Mouse (Mus musculus) MEL (cell line): ENCODE measurements at regions not wholly inside any gene's neighbourhood (a gene's known extent, or its start where the extent isn't known, plus 50 kb on each side); places are given as distances from the start of the nearest gene placed in this dataset.

ENCODE experiments used
- DNase-seq: peaks from one replicate; pipeline ENCODE4 v3.0.0; 2011; ENCODE audit warnings: low read depth, low spot score
- H3K27ac ChIP-seq: 2 replicates; pipeline ENCODE4 v1.5.1; 2012; ENCODE audit warnings: low read depth, mild to moderate bottlenecking, control low read depth, low read length, moderate library complexity; ENCODE audit not compliant: control insufficient read depth
- H3K27me3 ChIP-seq, 2 experiments: fragments of 150-350 bp in 1 of 2; sonication (generic) in 1 of 2; 2 replicates each; pipeline ENCODE4 v1.6.1; 2012; ENCODE audit warnings: low read length in 2 of 2, mild to moderate bottlenecking in 2 of 2, improper control_type of control experiment in 1 of 2, moderate library complexity in 1 of 2; ENCODE audit not compliant: insufficient read depth in 2 of 2, control insufficient read depth in 1 of 2
- H3K36me3 ChIP-seq, 2 experiments: 2 replicates each; pipeline ENCODE4 v1.6.1; 2012 to 2014; ENCODE audit warnings: low read length in 2 of 2, improper control_type of control experiment in 1 of 2, inconsistent platforms in 1 of 2, mild to moderate bottlenecking in 1 of 2; ENCODE audit not compliant: insufficient read depth in 2 of 2, control insufficient read depth in 1 of 2
- H3K4me1 ChIP-seq, 2 experiments: fragments of 150-350 bp in 1 of 2; sonication (generic) in 1 of 2; 2 replicates each; pipeline ENCODE4 v1.6.1; 2012; ENCODE audit warnings: low read length in 2 of 2, improper control_type of control experiment in 1 of 2, mild to moderate bottlenecking in 1 of 2; ENCODE audit not compliant: insufficient read depth in 2 of 2, control insufficient read depth in 1 of 2
- H3K4me3 ChIP-seq, 2 experiments: fragments of 150-350 bp in 1 of 2; sonication (generic) in 1 of 2; 2 replicates each; pipeline ENCODE4 v1.5.1; 2012; ENCODE audit warnings: low read depth in 2 of 2, low read length in 2 of 2, mild to moderate bottlenecking in 2 of 2, moderate library complexity in 2 of 2, control low read depth in 1 of 2, improper control_type of control experiment in 1 of 2; ENCODE audit not compliant: control insufficient read depth in 1 of 2, insufficient read depth in 1 of 2
- H3K79me2 ChIP-seq: 2 replicates; pipeline ENCODE4 v1.6.1; 2012; ENCODE audit warnings: mild to moderate bottlenecking, low read length, moderate library complexity; ENCODE audit not compliant: control insufficient read depth, poor library complexity, insufficient read depth
- H3K9ac ChIP-seq: 2 replicates; pipeline ENCODE4 v1.6.1; 2012; ENCODE audit warnings: low read depth, mild to moderate bottlenecking, control low read depth, low read length, moderate library complexity; ENCODE audit not compliant: control insufficient read depth, poor library complexity, severe bottlenecking
- H3K9me3 ChIP-seq: fragments of 150-350 bp; sonication (generic); replicated peaks from 2 replicates; pipeline ENCODE4 v1.6.1; 2012; ENCODE audit warnings: mild to moderate bottlenecking, low read length, improper control_type of control experiment, moderate library complexity; ENCODE audit not compliant: insufficient read depth
- CHD1 ChIP-seq: IDR thresholded peaks from 2 replicates; pipeline ENCODE4 v1.6.1; 2012; ENCODE audit warnings: low read depth, mild to moderate bottlenecking, inconsistent platforms, low read length, improper control_type of control experiment
- CTCF ChIP-seq, 3 experiments: IDR thresholded peaks in 2 of 3; conservative IDR thresholded peaks in 1 of 3; 2 replicates each; pipeline ENCODE4 v1.5.1; 2011 to 2012; ENCODE audit warnings: low read length in 3 of 3, low read depth in 2 of 3, mild to moderate bottlenecking in 2 of 3, improper control_type of control experiment in 1 of 3, inconsistent platforms in 1 of 3, mixed read lengths in 1 of 3, moderate library complexity in 1 of 3; ENCODE audit not compliant: control insufficient read depth in 1 of 3, insufficient read depth in 1 of 3, poor library complexity in 1 of 3, severe bottlenecking in 1 of 3
- GABPA ChIP-seq: IDR thresholded peaks from 2 replicates; pipeline ENCODE4 v1.6.1; 2012; ENCODE audit warnings: low read depth, mild to moderate bottlenecking, inconsistent platforms, low read length, improper control_type of control experiment, moderate library complexity
- GATA1 ChIP-seq: IDR thresholded peaks from 2 replicates; pipeline ENCODE4 v1.6.1; 2011; ENCODE audit warnings: low read depth, low read length, improper control_type of control experiment
- JUND ChIP-seq: IDR thresholded peaks from 2 replicates; pipeline ENCODE4 v1.6.1; 2011; ENCODE audit warnings: low read depth, mild to moderate bottlenecking, improper control_type of control experiment, low read length
- KAT2A ChIP-seq: conservative IDR thresholded peaks from 2 replicates; pipeline ENCODE4 v1.6.1; 2012; ENCODE audit warnings: low read depth, low read length, improper control_type of control experiment, inconsistent platforms
- MAZ ChIP-seq: IDR thresholded peaks from 2 replicates; pipeline ENCODE4 v1.6.1; 2012; ENCODE audit warnings: low read depth, mild to moderate bottlenecking, inconsistent platforms, low read length, improper control_type of control experiment
- MEF2A ChIP-seq: IDR thresholded peaks from 2 replicates; pipeline ENCODE4 v1.6.1; 2014; ENCODE audit warnings: low read depth, mild to moderate bottlenecking, inconsistent platforms, low read length, improper control_type of control experiment; ENCODE audit not compliant: poor library complexity, insufficient replicate concordance, severe bottlenecking; ENCODE audit errors: extremely low read depth
- MYC ChIP-seq: IDR thresholded peaks from 2 replicates; pipeline ENCODE4 v1.6.1; 2011; ENCODE audit warnings: low read depth, mild to moderate bottlenecking, low read length, improper control_type of control experiment, moderate library complexity
- NELFE ChIP-seq: IDR thresholded peaks from 2 replicates; pipeline ENCODE4 v1.6.1; 2011; ENCODE audit warnings: low read depth, low read length, improper control_type of control experiment
- NRF1 ChIP-seq: IDR thresholded peaks from 2 replicates; pipeline ENCODE4 v1.6.1; 2014; ENCODE audit warnings: low read depth, mild to moderate bottlenecking, inconsistent platforms, low read length, improper control_type of control experiment, moderate library complexity; ENCODE audit not compliant: poor library complexity, insufficient read depth, severe bottlenecking
- POLR2AphosphoS2 ChIP-seq: IDR thresholded peaks from 2 replicates; pipeline ENCODE4 v1.6.1; 2011; ENCODE audit warnings: low read length, improper control_type of control experiment
- SIN3A ChIP-seq: IDR thresholded peaks from 2 replicates; pipeline ENCODE4 v1.6.1; 2012; ENCODE audit warnings: low read length, improper control_type of control experiment, inconsistent platforms
- SMC3 ChIP-seq: IDR thresholded peaks from 2 replicates; pipeline ENCODE4 v1.6.1; 2011; ENCODE audit warnings: low read depth, low read length, improper control_type of control experiment
- TBP ChIP-seq: IDR thresholded peaks from 2 replicates; pipeline ENCODE4 v1.8.0; 2011; ENCODE audit warnings: low read depth, low read length, improper control_type of control experiment
- UBTF ChIP-seq: IDR thresholded peaks from 2 replicates; pipeline ENCODE4 v1.6.1; 2012; ENCODE audit warnings: low read depth, mild to moderate bottlenecking, inconsistent platforms, low read length, improper control_type of control experiment, moderate library complexity, borderline replicate concordance; ENCODE audit not compliant: insufficient read depth

- no peaks in the 10 kb centered on the region for H3K27me3 ChIP-seq
- H3K27ac ChIP-seq, result no peak overlapping the region
- H3K9me3 ChIP-seq, result no peaks in the 10 kb centered on the region
- H3K4me1 ChIP-seq, result no peaks in the 10 kb centered on the region
- H3K36me3 ChIP-seq, result no peaks in the 10 kb centered on the region
- no peak overlapping the region for H3K9ac ChIP-seq
- H3K79me2 ChIP-seq, result no peaks in the 10 kb centered on the region
- no peak overlapping the region for H3K4me3 ChIP-seq
- DNase-seq, result no peak
- TF ChIP-seq GABPA (no peak), TBP (no peak), CHD1 (no peak), MAZ (no peak), KAT2A (no peak), UBTF (no peak), JUND (no peak), NRF1 (no peak), POLR2AphosphoS2 (no peak), SMC3 (no peak), NELFE (no peak), SIN3A (no peak)
- TF ChIP-seq, all 39 proteins: peak for 0
Observed at GRCm38 (mm10) chr1:51657203-51657602, 179.0 kb upstream of the Nabp1 start.

GRCm38 (mm10) chr1:51650653-51650995, 172.4 kb upstream of the Nabp1 start:
- DNase-seq, result no peak
- no peak overlapping the region for H3K27ac ChIP-seq
- no peak overlapping the region for H3K9ac ChIP-seq
- H3K4me1 ChIP-seq, result no peaks in the 10 kb centered on the region
- no peaks in the 10 kb centered on the region for H3K27me3 ChIP-seq
- H3K9me3 ChIP-seq, result no peaks in the 10 kb centered on the region
- no peak for TF ChIP-seq MYC
- no peak for TF ChIP-seq GATA1
- no peak for TF ChIP-seq MEF2A
- no peak for TF ChIP-seq UBTF
- H3K4me3 ChIP-seq, result no peak overlapping the region
- no peaks in the 10 kb centered on the region for H3K79me2 ChIP-seq
- no peaks in the 10 kb centered on the region for H3K36me3 ChIP-seq

GRCm38 (mm10) chr1:51649963-51650652, 171.9 kb upstream of the Nabp1 start:
- DNase-seq, result no peak
- Histone ChIP-seq H3K9me3 (no peaks in the 10 kb centered on the region), H3K4me1 (no peaks in the 10 kb centered on the region), H3K27me3 (no peaks in the 10 kb centered on the region), H3K4me3 (no peak overlapping the region), H3K9ac (no peak overlapping the region), H3K27ac (no peak overlapping the region), H3K36me3 (no peaks in the 10 kb centered on the region), H3K79me2 (no peaks in the 10 kb centered on the region)
- TF ChIP-seq UBTF (no peak), CTCF (IDR thresholded peaks at IDR 0.05 in 2 of 3, conservative IDR thresholded peaks at IDR 0.05 in 1 of 3; ENCODE audit: control insufficient read depth in 1 of 3, insufficient read depth in 1 of 3, low read depth in 2 of 3, low read length in 3 of 3, poor library complexity in 1 of 3, severe bottlenecking in 1 of 3) (no peak)
